Mouse (Mus musculus) embryonic facial prominence, embryonic 10.5 days (tissue): ENCODE measurements around the gene 2610528J11Rik. TPM values are rescaled to one million over a fixed set of nuclear protein-coding genes. Genes with fewer than 3 reads are reported as not detected.

ENCODE experiments used
- DNase-seq: peaks from one replicate; pipeline ENCODE4 v3.0.0-alpha.2; 2017; ENCODE audit warnings: low spot score
- H3K27ac ChIP-seq: fragments of 300-500 bp; sonication (generic); replicated peaks from 2 replicates; pipeline ENCODE4 v1.5.1; 2016; ENCODE audit warnings: mild to moderate bottlenecking
- H3K27me3 ChIP-seq: fragments of 300-500 bp; sonication (generic); replicated peaks from 2 replicates; pipeline ENCODE4 v1.6.1; 2016; ENCODE audit warnings: low read depth, mild to moderate bottlenecking; ENCODE audit not compliant: poor library complexity, severe bottlenecking
- H3K36me3 ChIP-seq: fragments of 300-500 bp; sonication (generic); replicated peaks from 2 replicates; pipeline ENCODE4 v1.6.1; 2016; ENCODE audit warnings: mild to moderate bottlenecking, moderate library complexity
- H3K4me1 ChIP-seq: fragments of 300-500 bp; sonication (generic); 2 replicates; pipeline ENCODE4 v1.6.1; 2016
- H3K4me3 ChIP-seq: fragments of 300-500 bp; sonication (generic); 2 replicates; pipeline ENCODE4 v1.5.1; 2016; ENCODE audit warnings: mild to moderate bottlenecking, moderate library complexity
- H3K9me3 ChIP-seq: fragments of 300-500 bp; sonication (generic); 2 replicates; pipeline ENCODE4 v1.6.1; 2016; ENCODE audit warnings: mild to moderate bottlenecking
- WGBS: fragments of 180-500 bp; shearing (Covaris S2); methylation state at CpG from one replicate; pipeline ENCODE4 v1.1.7; 2016; 5-methylcytosine and 5-hydroxymethylcytosine counted together
- polyA plus RNA-seq: library from polyadenylated mRNA; unstranded; fragments of >200 nt; fragmentation: Nextera tagmentation; extraction: Ambion mirVana; gene quantifications from 2 replicates; pipeline ENCODE4 v1.2.1, GENCODE M21; 2016

2610528J11Rik gene
- polyA plus RNA-seq, 1 experiment from 2014 or later, result 3.9 TPM

DNA sequence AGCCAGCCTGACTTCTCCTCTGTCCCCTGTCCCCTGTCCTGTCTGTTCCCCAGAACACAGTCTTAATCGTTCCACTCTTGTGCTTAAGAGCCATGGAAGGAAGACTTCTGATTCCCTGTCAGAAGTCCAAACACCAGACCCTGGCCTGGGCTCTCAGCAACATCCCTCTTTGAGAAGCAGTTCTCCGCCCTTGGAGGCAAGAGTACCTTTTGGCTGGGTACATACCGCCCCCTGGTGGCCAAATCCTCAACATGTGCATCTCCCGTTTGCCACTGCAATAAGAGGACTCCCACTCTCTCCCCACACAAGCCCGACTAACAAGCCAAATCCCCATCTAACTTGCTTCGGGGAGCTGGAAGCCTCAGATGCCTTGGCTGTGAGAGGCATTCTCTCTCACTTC lies 49.3 kb downstream of the 2610528J11Rik start:
- Histone ChIP-seq H3K4me3 (no peak overlapping the region), H3K27me3 (peaks cover 13% of the 10 kb centered on the region), H3K27ac (no peak overlapping the region), H3K9me3 (no peaks in the 10 kb centered on the region), H3K36me3 (no peaks in the 10 kb centered on the region), H3K4me1 (no peaks in the 10 kb centered on the region; the same call in 1 of the 2 replicates)
- DNase-seq, result peak; percentile 91
- WGBS, result 8% methylated on average over 6 of the region's 6 CpGs

DNA sequence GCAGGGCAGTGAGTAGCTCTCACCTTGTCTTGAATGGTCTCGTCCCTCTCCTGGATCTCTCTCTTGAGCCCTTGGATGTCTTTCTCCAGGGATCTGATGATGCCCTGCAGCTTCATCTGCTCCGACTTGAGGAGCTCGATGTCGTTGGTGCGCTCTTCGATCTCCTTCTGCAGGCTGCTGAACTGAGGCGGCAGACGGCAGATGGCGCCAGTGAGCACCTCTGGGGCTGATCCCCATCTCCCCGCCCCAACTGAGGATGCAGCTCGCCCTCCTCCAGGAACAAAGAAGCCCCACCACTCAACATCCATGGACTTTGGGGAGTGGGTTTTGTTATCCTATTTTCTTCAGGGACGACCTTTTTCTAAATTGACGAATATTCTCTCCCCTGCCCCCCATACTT lies 52.5 kb downstream of the 2610528J11Rik start:
- no peak overlapping the region for H3K27ac ChIP-seq
- no peaks in the 10 kb centered on the region for H3K36me3 ChIP-seq
- DNase-seq, result peak; percentile 55
- 58% methylated on average over 13 of the region's 13 CpGs for WGBS
- peaks cover 8% of the 10 kb centered on the region for H3K4me1 ChIP-seq
- peaks cover 1% of the 10 kb centered on the region; the same call in 1 of the 2 replicates for H3K9me3 ChIP-seq
- H3K4me3 ChIP-seq, result no peak overlapping the region
- H3K27me3 ChIP-seq, result peaks cover 9% of the 10 kb centered on the region

Other genes with a start within 250 kb of the 2610528J11Rik start
- 88.2 and 95.5 TPM in 2 replicates for gene Ptprf, start 235.6 kb upstream of the 2610528J11Rik start, polyA plus RNA-seq
- gene Szt2, start 117.7 kb upstream of the 2610528J11Rik start, polyA plus RNA-seq, result 8.2 and 9.4 TPM in 2 replicates
- 152 and 155 TPM in 2 replicates for gene Med8, start 117.7 kb upstream of the 2610528J11Rik start, polyA plus RNA-seq
- 46.9 and 49.9 TPM in 2 replicates for gene Elovl1, start 98.9 kb upstream of the 2610528J11Rik start, polyA plus RNA-seq
- gene Cdc20, start 89.6 kb upstream of the 2610528J11Rik start, polyA plus RNA-seq, result 402 and 411 TPM in 2 replicates
- gene Mpl, start 69.5 kb upstream of the 2610528J11Rik start, polyA plus RNA-seq, result 0.94 and 1.2 TPM in 2 replicates
- gene Tie1, start 36.9 kb upstream of the 2610528J11Rik start, polyA plus RNA-seq, result 15.4 and 16.5 TPM in 2 replicates
- gene Tmem125, start 17.0 kb downstream of the 2610528J11Rik start, polyA plus RNA-seq, result 0.79 and 1.1 TPM in 2 replicates
- gene Cfap57, start 93.8 kb downstream of the 2610528J11Rik start, polyA plus RNA-seq, result 0.39 and 0.49 TPM in 2 replicates
- gene Ebna1bp2, start 93.8 kb downstream of the 2610528J11Rik start, polyA plus RNA-seq, result 191 and 209 TPM in 2 replicates
- gene Olfr62, start 132.0 kb downstream of the 2610528J11Rik start, polyA plus RNA-seq, result not detected in 2 replicates
- 0.06 TPM in 1 of 2 replicates, not detected in the other for gene Olfr1342, start 165.8 kb downstream of the 2610528J11Rik start, polyA plus RNA-seq
- gene Olfr1341, start 176.5 kb downstream of the 2610528J11Rik start, polyA plus RNA-seq, result 0.04 TPM in 1 of 2 replicates, not detected in the other
- gene Olfr1340, start 193.1 kb downstream of the 2610528J11Rik start, polyA plus RNA-seq, result not detected in 2 replicates
- gene Olfr1339, start 205.2 kb downstream of the 2610528J11Rik start, polyA plus RNA-seq, result not detected in 2 replicates
- not detected in 2 replicates for gene Olfr1338, start 231.7 kb downstream of the 2610528J11Rik start, polyA plus RNA-seq